Comparison of ENCODE assay signal across 35 mouse cellular contexts in the genomic region with DNA sequence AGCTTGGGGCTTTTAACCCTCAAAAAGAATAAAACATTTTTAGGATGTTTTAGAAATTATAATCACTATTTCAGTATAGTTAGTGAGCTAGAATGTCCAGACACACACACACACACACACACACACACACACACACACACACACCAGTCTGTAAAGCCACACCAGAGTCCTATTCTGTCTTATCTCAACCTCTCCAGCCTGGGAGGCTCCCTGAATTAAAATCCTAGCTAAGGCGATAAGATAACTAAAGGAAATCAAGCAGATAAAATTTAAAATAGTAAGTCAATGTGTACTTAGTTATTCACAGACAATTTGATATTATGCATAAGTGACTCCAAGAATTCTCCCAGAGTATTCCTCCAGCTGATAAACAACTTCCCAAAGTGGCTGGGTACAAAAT.
"Had no signal": no experiment of that assay in that cellular context is flagged by ENCODE, and none has a peak within 500 bp of the region (broad histone marks: within the 10 kb centered on the region; RNA-seq: fewer than 3 reads in every experiment).

No protein-coding gene starts in this region.

- H3K4me1 ChIP-seq: heart, embryonic 10.5 days; heart, embryonic 12.5 days; heart, embryonic 13.5 days; heart, embryonic 15.5 days; hindbrain, embryonic 10.5 days; hindbrain, embryonic 12.5 days; hindbrain, embryonic 13.5 days; hindbrain, embryonic 15.5 days; intestine, embryonic 15.5 days; kidney, embryonic 15.5 days had no signal

- H3K9me3 ChIP-seq: heart, embryonic 10.5 days; heart, embryonic 12.5 days; heart, embryonic 13.5 days; heart, embryonic 15.5 days; hindbrain, embryonic 10.5 days; hindbrain, embryonic 12.5 days; hindbrain, embryonic 13.5 days; hindbrain, embryonic 15.5 days; intestine, embryonic 15.5 days; kidney, embryonic 15.5 days had no signal

- ATAC-seq: hindbrain, embryonic 16.5 days; hindbrain, postnatal 0 days; inflammation-experienced regulatory T-cells, adult 6 months; intestine, embryonic 15.5 days; intestine, embryonic 16.5 days; intestine, postnatal 0 days had no signal

- H3K4me3 ChIP-seq: heart, adult 2 months; heart, embryonic 10.5 days; heart, embryonic 12.5 days; heart, embryonic 13.5 days; heart, embryonic 15.5 days; hindbrain, embryonic 10.5 days; hindbrain, embryonic 12.5 days; hindbrain, embryonic 13.5 days; hindbrain, embryonic 15.5 days; intestine, embryonic 15.5 days; kidney, embryonic 15.5 days; layer of hippocampus, adult 2 months had no signal

- H3K36me3 ChIP-seq: heart, embryonic 10.5 days; heart, embryonic 12.5 days; heart, embryonic 13.5 days; heart, embryonic 15.5 days; hindbrain, embryonic 10.5 days; hindbrain, embryonic 12.5 days; hindbrain, embryonic 13.5 days; hindbrain, embryonic 15.5 days; intestine, embryonic 15.5 days; kidney, embryonic 15.5 days had no signal

- H3K4me2 ChIP-seq: heart, embryonic 11.5 days; heart, embryonic 12.5 days; heart, embryonic 13.5 days; heart, embryonic 15.5 days; hindbrain, embryonic 12.5 days; hindbrain, embryonic 13.5 days; hindbrain, embryonic 14.5 days; hindbrain, embryonic 15.5 days; intestine, embryonic 15.5 days; kidney, embryonic 15.5 days had no signal

- H3K27me3 ChIP-seq: heart, embryonic 12.5 days; heart, embryonic 13.5 days; heart, embryonic 15.5 days; hindbrain, embryonic 12.5 days; hindbrain, embryonic 13.5 days; hindbrain, embryonic 15.5 days; intestine, embryonic 15.5 days; kidney, embryonic 15.5 days had no signal

- DNase-seq: heart, adult 2 months; heart, postnatal 10 days; heart, postnatal 14 days; heart, postnatal 36 days; heart, postnatal 4 days; kidney, adult 11 months; kidney, adult 18-20 months; kidney, adult 2 months; kidney, adult 8-10 months; kidney, adult 9 months; kidney, postnatal 10 days; kidney, postnatal 14 days; kidney, postnatal 25 days; kidney, postnatal 36 days; kidney, postnatal 4 days; layer of hippocampus, adult 9-11 months had no signal

- H3K9ac ChIP-seq: heart, embryonic 12.5 days; heart, embryonic 13.5 days; heart, embryonic 15.5 days; hindbrain, embryonic 12.5 days; hindbrain, embryonic 13.5 days; hindbrain, embryonic 14.5 days; hindbrain, embryonic 15.5 days; intestine, embryonic 15.5 days; kidney, embryonic 15.5 days had no signal

- H3K27ac ChIP-seq: heart, adult 2 months; heart, embryonic 10.5 days; heart, embryonic 13.5 days; heart, embryonic 15.5 days; hindbrain, embryonic 10.5 days; hindbrain, embryonic 12.5 days; hindbrain, embryonic 13.5 days; hindbrain, embryonic 14.5 days; hindbrain, embryonic 15.5 days; hindbrain, postnatal 0 days; intestine, embryonic 15.5 days; kidney, embryonic 15.5 days; kidney, postnatal 0 days; layer of hippocampus, adult 2 months had no signal
